Mouse (Mus musculus): ENCODE measurements at regions not wholly inside any gene's neighbourhood (a gene's known extent, or its start where the extent isn't known, plus 50 kb on each side); places are given as distances from the start of the nearest gene placed in this dataset.
A peak's percentile ranks its signal among the peaks of the same experiment; 100 is the strongest.

GRCm38 (mm10) chr16:8997250-8997649, 167.3 kb downstream of the 1810013L24Rik start:
- H3K4me1 ChIP-seq (ENCODE audit: control insufficient read depth, insufficient read depth, low read length): no peaks in the 10 kb centered on the region
- no peak overlapping the region for H3K27ac ChIP-seq (ENCODE audit: control insufficient read depth, insufficient read depth, low read depth, low read length)
- no peak for TF ChIP-seq CTCF (IDR thresholded peaks at IDR 0.05; ENCODE audit: control insufficient read depth, insufficient read depth, insufficient replicate concordance, low read depth, low read length)
- no peaks in the 10 kb centered on the region for H3K36me3 ChIP-seq (ENCODE audit: control insufficient read depth, insufficient read depth, low read length)
- H3K4me3 ChIP-seq (ENCODE audit: control insufficient read depth, low read depth, low read length): no peak overlapping the region
- no peaks in the 10 kb centered on the region for H3K27me3 ChIP-seq (ENCODE audit: control insufficient read depth, insufficient read depth, low read length)

GRCm38 (mm10) chr16:9004012-9004411, 174.1 kb downstream of the 1810013L24Rik start:
- no peak for TF ChIP-seq POLR2A (IDR thresholded peaks at IDR 0.05; ENCODE audit: control insufficient read depth, low read depth, low read length)
- TF ChIP-seq CTCF (IDR thresholded peaks at IDR 0.05; ENCODE audit: control insufficient read depth, insufficient read depth, insufficient replicate concordance, low read depth, low read length): no peak
- H3K36me3 ChIP-seq (ENCODE audit: control insufficient read depth, insufficient read depth, low read length): no peaks in the 10 kb centered on the region
- H3K27ac ChIP-seq (ENCODE audit: control insufficient read depth, insufficient read depth, low read depth, low read length): no peak overlapping the region
- H3K4me1 ChIP-seq (ENCODE audit: control insufficient read depth, insufficient read depth, low read length): no peaks in the 10 kb centered on the region; the same call in none of the 2 replicates
- no peaks in the 10 kb centered on the region for H3K27me3 ChIP-seq (ENCODE audit: control insufficient read depth, insufficient read depth, low read length)
- H3K4me3 ChIP-seq (ENCODE audit: control insufficient read depth, low read depth, low read length): no peak overlapping the region

- Histone ChIP-seq H3K27me3 (ENCODE audit: control insufficient read depth, insufficient read depth, low read length) (no peaks in the 10 kb centered on the region), H3K4me1 (ENCODE audit: control insufficient read depth, insufficient read depth, low read length) (peaks cover 6% of the 10 kb centered on the region), H3K36me3 (ENCODE audit: control insufficient read depth, insufficient read depth, low read length) (no peaks in the 10 kb centered on the region), H3K4me3 (ENCODE audit: control insufficient read depth, low read depth, low read length) (no peak overlapping the region), H3K27ac (ENCODE audit: control insufficient read depth, insufficient read depth, low read depth, low read length) (no peak overlapping the region)
- TF ChIP-seq CTCF (IDR thresholded peaks at IDR 0.05; ENCODE audit: control insufficient read depth, insufficient read depth, insufficient replicate concordance, low read depth, low read length) (no peak), POLR2A (IDR thresholded peaks at IDR 0.05; ENCODE audit: control insufficient read depth, low read depth, low read length) (no peak)
Observed at GRCm38 (mm10) chr16:9005933-9006332, 176.0 kb downstream of the 1810013L24Rik start.

- no peak for TF ChIP-seq POLR2A (IDR thresholded peaks at IDR 0.05; ENCODE audit: control insufficient read depth, low read depth, low read length)
- peak; percentile 84; the same call in 1 of the 2 replicates for TF ChIP-seq CTCF (IDR thresholded peaks at IDR 0.05; ENCODE audit: control insufficient read depth, insufficient read depth, insufficient replicate concordance, low read depth, low read length)
- H3K27me3 ChIP-seq (ENCODE audit: control insufficient read depth, insufficient read depth, low read length): no peaks in the 10 kb centered on the region
- H3K36me3 ChIP-seq (ENCODE audit: control insufficient read depth, insufficient read depth, low read length): no peaks in the 10 kb centered on the region
- peaks cover 6% of the 10 kb centered on the region for H3K4me1 ChIP-seq (ENCODE audit: control insufficient read depth, insufficient read depth, low read length)
- peak overlapping the region; percentile 43 for H3K4me3 ChIP-seq (ENCODE audit: control insufficient read depth, low read depth, low read length)
- H3K27ac ChIP-seq (ENCODE audit: control insufficient read depth, insufficient read depth, low read depth, low read length): no peak overlapping the region
Observed at GRCm38 (mm10) chr16:9009361-9010083, 179.6 kb downstream of the 1810013L24Rik start.

GRCm38 (mm10) chr16:9011077-9011476, 181.2 kb downstream of the 1810013L24Rik start:
- Histone ChIP-seq H3K27ac (ENCODE audit: control insufficient read depth, insufficient read depth, low read depth, low read length) (no peak overlapping the region), H3K4me3 (ENCODE audit: control insufficient read depth, low read depth, low read length) (no peak overlapping the region), H3K36me3 (ENCODE audit: control insufficient read depth, insufficient read depth, low read length) (no peaks in the 10 kb centered on the region), H3K4me1 (ENCODE audit: control insufficient read depth, insufficient read depth, low read length) (peaks cover 8% of the 10 kb centered on the region), H3K27me3 (ENCODE audit: control insufficient read depth, insufficient read depth, low read length) (no peaks in the 10 kb centered on the region)
- TF ChIP-seq CTCF (IDR thresholded peaks at IDR 0.05; ENCODE audit: control insufficient read depth, insufficient read depth, insufficient replicate concordance, low read depth, low read length) (no peak), POLR2A (IDR thresholded peaks at IDR 0.05; ENCODE audit: control insufficient read depth, low read depth, low read length) (no peak)

GRCm38 (mm10) chr16:9011691-9012090, 181.8 kb downstream of the 1810013L24Rik start:
- Histone ChIP-seq H3K36me3 (ENCODE audit: control insufficient read depth, insufficient read depth, low read length) (no peaks in the 10 kb centered on the region), H3K27ac (ENCODE audit: control insufficient read depth, insufficient read depth, low read depth, low read length) (no peak overlapping the region), H3K27me3 (ENCODE audit: control insufficient read depth, insufficient read depth, low read length) (no peaks in the 10 kb centered on the region), H3K4me3 (ENCODE audit: control insufficient read depth, low read depth, low read length) (no peak overlapping the region), H3K4me1 (ENCODE audit: control insufficient read depth, insufficient read depth, low read length) (peaks cover 9% of the 10 kb centered on the region)
- TF ChIP-seq CTCF (IDR thresholded peaks at IDR 0.05; ENCODE audit: control insufficient read depth, insufficient read depth, insufficient replicate concordance, low read depth, low read length) (no peak), POLR2A (IDR thresholded peaks at IDR 0.05; ENCODE audit: control insufficient read depth, low read depth, low read length) (no peak)

- Histone ChIP-seq H3K27ac (ENCODE audit: control insufficient read depth, insufficient read depth, low read depth, low read length) (no peak overlapping the region), H3K27me3 (ENCODE audit: control insufficient read depth, insufficient read depth, low read length) (no peaks in the 10 kb centered on the region)
Observed at GRCm38 (mm10) chr16:9016040-9016761, 186.3 kb downstream of the 1810013L24Rik start.

More at GRCm38 (mm10) chr16:9016040-9016761, 186.3 kb downstream of the 1810013L24Rik start:
- H3K36me3 ChIP-seq (ENCODE audit: control insufficient read depth, insufficient read depth, low read length): no peaks in the 10 kb centered on the region
- H3K4me1 ChIP-seq (ENCODE audit: control insufficient read depth, insufficient read depth, low read length): peaks cover 3% of the 10 kb centered on the region; the same call in 1 of the 2 replicates
- TF ChIP-seq POLR2A (IDR thresholded peaks at IDR 0.05; ENCODE audit: control insufficient read depth, low read depth, low read length) (no peak), CTCF (IDR thresholded peaks at IDR 0.05; ENCODE audit: control insufficient read depth, insufficient read depth, insufficient replicate concordance, low read depth, low read length) (no peak)
- peak overlapping the region; percentile 11; the same call in 1 of the 2 replicates for H3K4me3 ChIP-seq (ENCODE audit: control insufficient read depth, low read depth, low read length)

Data from testis, adult 2 months (tissue).